Mouse (Mus musculus) naive thymus-derived CD4-positive, alpha-beta T cell, adult 2 months (primary cell): ENCODE measurements around the gene Rpl27a.

Experiments used
- DNase-seq: peaks from one replicate; pipeline ENCODE4 v3.0.0-alpha.2; 2011; ENCODE audit warnings: low read depth

Gene Rpl27a

DNA sequence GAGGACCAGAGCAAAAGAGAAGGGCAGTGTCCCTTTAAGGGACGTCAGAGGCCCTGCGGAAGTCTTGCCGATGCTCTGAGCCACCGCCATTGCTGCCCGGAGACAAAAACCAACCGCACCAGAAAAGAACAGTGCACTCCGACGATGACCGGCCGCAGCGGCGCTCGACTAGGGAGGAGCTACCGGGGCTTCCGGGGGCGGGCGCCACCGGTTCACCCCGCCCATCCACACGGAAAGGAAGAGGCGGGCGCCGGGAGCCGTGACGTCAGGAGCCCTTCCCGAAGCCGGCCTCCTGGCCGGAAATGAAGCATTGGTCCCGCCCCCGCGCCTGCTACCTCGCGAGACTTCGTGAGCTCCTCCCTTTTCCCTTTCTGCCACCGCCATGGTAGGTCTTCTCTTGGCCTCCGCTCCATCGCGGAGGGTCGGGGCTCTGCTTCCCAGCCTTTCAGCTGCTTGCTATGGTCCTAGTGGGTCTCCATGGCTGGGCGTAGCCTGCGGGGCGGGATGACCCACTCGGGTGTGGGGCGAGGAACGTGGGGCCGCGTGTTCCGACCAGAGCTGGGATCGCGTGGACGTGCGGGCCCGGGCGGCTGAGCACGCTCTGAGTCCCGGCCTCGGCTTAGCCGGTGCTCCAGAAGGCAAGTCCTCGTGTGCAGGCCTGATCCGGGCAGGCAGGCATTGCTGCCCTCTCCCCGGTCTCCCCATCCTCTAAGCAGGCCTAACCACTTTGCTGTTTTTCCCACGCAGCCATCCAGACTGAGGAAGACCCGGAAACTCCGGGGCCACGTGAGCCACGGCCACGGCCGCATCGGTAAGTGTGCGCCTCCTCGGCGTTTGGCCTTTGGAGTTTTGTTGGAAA is at the start of gene Rpl27a:
Rpl27a (plus strand) TSS at position 310 of the 859 bp plus-strand sequence.
- peak; percentile 99 for DNase-seq

DNA sequence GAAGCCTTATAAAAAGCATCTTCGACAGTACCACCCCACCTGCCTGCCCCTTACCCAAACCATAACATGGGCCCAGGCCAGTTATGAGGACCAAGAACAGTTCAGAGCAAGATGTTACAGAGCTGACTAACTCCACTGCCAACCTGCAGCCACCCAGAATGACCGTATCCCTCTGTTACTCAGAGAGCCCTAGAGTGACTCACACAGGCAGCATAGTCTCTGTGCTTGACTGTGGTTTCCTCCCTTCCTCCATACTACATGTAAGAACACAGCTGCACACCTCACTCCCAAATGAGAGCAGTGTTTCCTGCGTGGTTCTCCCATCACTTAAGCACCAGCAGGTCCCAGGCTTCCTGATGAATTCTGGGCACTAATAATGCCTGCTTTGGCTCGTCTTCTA is 48.2 kb upstream of the Rpl27a start:
- DNase-seq = no peak

DNA sequence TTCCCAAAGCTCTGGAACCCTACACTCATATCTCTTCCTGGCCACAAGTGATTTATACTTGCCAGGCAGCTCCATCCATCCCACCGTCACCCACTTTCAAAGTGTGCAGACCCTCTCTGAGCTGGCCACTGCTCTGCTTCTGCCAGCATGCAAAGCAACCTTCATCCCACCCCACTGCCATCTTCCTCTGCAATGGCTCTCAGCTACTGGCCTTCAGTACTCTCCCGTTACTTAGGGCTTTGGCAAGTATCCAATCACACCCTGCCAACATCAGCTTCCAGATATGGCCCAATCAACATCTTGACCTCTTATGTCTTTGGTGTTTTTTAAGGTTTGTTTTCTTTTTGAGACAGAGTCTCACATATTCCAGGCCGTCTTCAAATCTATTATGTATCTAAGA is 41.0 kb upstream of the Rpl27a start:
- no peak for DNase-seq

DNA sequence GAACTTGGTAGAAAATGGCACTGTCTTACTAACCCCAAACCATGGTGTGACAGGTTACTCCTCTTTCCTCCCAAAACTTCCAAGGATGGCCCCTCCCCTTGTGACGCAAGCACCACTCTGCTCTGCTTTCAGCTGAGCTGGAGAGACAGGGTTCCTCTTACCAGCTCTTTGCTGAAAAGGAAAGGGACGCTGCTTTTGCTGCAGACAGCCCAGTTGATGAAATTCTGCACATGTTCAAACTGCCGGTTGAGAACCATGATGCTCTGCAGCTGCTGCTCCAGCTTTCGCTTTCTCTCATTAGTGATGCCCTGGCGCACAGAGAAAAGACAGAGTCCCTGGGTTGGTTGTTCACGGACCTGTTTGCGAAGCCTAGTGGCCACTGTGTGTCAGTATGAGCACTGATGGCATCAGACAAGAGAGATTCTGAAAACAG is 38.2 kb upstream of the Rpl27a start:
- DNase-seq = no peak

DNA sequence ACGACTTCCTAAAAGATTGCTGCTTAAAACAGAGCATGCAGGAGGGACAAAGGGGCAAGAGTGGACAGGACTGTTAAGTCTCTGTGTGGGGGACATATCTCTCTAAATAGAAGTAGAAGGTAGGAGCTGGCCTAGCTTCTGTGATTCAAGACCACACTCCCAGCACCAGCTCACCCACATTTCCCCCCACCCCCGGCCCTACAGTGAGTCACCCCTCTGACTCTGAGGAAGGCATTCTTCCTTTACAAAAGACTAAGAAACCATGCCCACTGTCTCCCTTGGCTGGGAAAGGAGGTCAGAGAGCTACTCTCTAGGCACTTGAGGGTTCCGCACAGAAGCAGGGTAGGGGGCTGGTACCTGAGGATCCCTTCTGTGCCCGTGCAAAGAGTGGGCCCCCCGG is 34.7 kb upstream of the Rpl27a start:
- no peak for DNase-seq

DNA sequence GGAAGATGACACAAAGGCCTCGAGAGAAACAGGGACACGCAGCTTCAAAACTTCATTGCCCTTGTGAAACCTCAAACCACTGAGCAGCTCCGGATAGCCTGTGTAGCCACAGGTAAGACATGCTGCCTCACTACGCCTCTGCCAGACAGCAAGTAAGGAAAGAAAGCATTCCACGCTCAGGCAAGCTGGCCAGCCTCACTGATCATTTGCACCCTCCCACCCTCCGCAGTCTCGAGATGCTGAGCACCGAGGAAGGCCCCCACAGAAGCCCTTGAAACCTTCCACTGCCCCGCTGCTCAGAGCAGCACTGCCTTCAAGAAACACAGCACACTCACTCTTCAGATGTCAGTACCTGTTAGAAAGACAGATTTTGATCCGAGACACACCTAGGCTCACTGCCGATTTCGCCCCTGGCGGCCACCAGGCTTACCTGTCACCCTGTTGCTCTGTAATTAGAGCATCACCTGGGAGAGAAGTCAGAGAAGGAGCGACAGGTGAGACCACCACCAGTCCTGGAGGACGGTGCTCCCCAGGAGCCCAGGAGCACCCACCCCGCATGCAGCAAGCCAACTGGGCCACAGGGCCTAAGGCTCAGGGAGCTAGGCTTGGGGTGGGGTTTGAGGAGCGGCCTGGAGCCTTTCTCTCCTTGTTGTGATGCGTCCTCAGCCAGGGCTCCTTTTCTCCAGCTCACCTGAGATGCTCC is 26.2 kb upstream of the Rpl27a start:
- no peak for DNase-seq

DNA sequence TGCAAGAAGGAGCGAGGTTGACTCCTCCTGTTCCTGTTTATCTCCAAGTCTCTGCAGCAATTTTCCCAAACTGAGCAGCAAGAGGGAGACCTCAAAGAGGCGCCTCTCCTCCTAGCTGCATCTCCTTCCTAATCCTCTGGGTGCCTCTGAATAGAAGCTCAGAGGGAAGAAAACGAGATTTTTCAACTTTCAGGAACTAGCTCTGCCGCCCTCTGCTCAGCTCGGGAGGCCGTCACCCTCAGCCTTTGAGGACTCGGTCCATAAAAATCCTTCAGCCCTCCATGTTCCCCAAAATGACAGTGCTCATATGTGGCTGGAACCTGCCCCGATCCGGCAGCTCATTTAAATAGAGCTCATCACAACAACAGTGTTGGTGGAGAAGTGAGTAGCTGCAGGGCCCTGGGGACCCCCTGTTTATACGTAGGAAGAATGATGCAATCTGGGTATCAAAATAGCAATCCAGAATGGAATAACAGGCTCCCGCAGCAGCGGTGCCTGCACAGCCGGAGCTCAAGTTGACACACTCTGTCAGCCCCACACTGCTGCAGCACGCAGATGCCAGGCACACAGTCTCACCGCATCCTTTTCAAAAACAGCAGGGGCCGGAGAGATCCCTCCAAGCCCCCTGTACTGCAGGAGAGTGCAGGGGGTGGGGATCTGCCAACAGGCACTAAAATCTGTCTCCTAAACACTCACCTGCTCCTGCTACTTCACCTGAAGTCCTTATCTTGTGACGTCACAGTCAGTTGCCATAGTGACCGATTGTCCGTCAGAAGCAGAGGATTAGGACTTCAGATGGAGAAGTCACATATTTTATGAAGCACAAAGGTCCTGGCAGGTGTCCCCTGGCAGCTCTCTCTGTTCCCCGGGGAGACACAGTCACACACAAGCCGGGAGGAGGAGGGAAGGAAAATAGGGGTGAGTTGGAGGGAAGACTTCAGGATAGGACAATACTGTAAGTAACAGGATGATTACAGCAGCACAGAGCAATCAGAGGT is 25.3 kb upstream of the Rpl27a start:
- no peak for DNase-seq

DNA sequence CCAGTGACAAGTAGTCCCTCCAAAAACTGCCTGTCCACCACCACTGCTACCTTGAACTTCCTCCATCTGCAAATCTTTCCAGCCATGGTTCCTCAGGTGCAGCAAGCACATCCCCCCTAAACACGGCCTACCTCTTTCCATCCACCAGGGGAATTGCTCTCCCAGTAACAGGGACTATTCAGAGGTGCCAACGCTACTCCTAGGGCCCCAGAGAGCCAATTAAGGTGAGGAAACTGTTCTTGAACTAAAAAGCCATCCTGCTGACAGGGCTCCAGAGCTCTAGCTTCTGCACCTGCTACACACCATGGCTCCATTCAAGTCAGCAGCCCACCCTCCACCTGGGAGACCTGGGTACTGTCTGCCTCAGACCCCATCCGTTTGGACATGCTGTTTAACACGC is 21.4 kb upstream of the Rpl27a start:
- no peak for DNase-seq

DNA sequence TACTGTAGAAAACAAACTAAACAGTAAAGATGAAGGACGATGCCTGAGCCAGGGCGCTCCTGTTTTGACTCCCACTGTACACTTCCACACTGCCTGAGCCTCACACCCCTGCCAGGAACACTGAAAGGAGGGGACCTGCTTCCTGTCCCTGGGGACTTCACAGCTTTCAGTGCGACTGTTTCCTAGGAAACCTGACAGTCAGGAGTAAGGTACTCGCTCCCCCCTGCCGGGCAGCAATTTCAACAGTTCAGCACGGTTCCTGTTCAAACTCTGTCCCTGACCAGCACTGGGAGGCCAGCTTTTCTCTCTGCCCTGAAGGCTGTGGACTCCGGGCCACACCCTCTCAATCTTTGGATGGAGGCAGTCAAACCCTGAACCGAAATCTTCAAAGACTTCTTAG is 11.8 kb upstream of the Rpl27a start:
- DNase-seq = no peak

DNA sequence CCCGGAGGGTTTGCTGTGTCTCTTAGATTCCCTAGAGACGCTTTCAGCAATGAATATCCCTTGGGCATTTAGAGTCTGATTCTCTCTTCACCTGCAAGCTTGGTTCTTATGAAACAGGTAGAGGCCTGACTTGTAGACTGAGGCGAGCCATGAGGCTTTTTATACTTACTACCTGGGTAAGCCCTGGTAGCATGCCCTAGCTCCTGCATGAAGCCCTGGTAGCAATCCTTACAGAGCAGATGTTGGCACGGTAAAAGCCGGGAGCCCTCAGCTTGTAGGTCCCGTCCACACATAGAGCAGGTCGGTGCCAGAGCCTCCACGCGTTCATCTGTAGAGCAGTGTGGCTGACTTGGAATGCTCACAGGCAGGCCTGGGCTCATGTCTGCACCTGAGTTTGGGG is 11.4 kb upstream of the Rpl27a start:
- DNase-seq = no peak

DNA sequence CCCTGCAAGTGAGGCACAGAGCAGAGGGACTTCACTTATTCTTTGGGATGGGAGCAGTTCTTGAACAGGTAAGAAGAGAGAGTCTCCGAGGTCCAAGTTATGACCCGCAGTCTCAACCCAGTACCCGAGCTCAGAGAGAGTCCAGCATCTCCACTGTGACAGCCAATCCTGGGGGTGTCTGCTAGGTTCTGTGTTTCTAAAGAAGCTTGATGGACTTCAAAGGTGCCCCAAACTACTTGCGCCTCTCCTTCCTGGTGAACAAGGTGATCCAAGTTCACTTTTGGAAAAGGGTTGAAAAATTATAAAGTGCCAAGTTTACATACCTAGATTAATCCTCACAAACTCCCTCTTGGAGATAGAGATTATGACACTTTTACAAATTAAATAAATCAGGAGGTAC is 10.9 kb upstream of the Rpl27a start, which contains the start of gene Trim66:
Trim66 (minus strand) TSS at position 101 of the 400 bp plus-strand sequence.
- no peak for DNase-seq

DNA sequence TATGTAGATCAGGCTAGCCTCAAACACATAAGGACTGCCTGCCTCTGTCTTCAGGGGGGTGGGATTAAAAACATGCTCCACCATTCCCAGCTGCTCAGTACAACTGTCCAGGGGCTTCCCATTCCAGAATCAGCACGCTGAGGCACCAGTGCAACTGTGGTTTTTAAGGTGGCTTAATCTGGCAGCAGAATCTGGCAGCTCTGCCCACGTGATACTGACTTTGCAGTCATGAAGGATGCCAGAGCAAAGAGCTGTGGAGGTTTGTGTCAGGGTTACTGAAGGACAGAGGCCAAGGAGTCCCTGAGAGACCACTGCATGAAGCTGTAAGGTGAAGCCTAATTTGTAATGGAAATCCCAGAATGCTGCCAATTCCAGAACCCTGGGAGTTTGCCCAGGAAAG is 8.1 kb upstream of the Rpl27a start:
- DNase-seq = no peak

DNA sequence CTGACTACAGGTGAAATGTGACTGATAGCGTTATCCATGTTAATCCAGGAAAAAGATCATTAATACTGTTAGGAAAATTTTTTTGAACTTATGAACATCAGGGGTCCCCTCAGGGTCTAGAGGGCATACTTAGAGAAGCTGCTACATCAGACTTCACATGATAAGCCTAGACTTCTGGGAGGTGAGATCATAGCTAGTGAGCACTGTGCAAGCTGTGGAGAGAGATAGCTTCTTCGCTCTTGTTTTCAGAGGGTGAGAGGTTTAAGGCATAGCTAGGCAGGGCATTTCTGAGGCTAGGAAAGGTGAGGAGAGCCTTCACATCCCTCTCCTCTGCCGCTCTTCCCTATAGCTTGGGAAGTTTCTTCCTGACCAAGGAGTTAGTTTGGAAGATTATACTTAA is 7.1 kb upstream of the Rpl27a start:
- no peak for DNase-seq

DNA sequence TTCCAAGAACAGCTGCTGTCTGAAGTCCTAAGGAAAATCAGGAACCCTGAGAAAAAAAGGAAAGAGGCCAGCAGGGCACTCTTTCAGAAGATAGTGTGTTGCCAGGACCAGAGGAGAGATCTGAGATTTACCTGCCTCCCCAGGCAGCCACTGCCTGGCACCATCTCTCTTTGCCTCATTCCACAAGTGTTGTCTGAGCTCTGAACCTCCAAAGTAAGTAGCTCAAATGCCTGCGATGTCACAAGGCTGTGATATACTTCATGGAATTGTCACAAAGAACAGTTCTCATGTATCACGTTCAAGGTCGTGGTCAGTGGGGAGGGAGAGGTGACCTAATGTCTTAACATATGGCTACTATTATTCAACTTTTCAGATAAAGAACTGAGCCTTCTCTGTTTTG is 2.4 kb upstream of the Rpl27a start:
- DNase-seq = no peak

DNA sequence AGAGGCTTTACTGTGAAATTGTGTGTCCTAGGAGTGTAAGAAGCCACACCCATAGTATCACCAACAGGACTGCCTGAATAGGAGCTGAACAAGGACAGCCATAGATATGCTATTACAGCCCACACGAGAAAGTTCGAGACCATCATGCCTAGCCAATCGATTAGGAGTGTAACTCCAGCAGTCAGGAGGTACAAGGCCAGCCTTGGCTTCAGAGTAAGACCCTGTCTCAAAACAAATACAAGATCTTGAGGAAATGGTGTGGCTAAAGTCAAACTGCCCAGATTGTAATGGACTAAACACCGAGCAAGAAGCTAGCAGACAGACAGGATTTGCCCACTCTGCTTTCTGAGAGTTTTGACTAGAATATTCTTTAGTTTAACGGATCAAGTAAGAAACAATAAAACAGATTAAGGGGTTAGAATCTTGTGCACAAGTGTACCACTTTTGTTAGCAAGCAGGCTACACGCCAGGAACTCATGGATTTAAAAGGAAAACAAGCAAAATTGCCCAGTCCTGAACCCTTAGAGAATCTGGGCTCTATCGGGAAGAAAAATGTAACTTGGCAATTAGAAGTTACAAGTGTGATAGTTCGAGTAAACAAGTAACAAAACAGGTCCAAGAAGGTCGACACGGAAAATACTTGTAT is 788 bp upstream of the Rpl27a start:
- no peak for DNase-seq

DNA sequence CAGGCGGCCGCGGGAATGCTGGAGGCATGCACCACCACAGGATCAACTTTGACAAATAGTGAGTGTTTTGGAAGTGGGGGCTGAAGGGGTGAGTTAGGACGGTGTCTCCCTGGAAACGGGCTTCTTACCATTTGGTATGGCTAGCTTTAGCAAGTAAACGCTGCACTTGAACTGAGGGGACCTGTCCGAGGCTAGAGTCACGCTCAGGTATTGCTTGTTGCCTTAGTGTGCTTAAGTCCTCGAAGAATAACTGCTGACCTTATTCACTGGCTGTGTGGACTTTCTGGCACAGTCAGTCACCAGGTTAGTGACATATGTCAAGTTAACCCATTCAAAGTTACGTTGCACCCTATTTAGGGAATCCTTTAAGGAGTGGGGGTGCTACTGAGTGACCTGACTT is 989 bp downstream of the Rpl27a start:
- DNase-seq = peak; percentile 29

DNA sequence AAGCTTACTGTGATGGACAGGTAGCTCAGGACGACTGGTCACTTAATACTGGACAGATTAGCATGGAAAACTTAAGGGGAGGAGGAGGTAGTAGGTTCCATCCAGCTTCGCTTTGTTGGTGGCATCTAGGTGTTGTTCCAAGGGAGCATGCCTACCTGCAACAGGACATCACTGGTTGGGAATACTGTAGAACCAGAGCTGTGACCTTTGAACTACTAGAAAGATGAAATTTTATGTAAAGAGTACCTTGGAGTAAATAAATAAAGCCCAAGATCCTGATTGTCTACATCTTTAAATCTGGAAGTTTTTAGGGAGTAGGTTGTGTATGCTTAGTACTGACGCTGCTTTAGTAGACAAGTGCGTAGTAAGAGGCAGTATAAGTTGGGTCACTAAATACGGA is 3.1 kb downstream of the Rpl27a start:
- no peak for DNase-seq

DNA sequence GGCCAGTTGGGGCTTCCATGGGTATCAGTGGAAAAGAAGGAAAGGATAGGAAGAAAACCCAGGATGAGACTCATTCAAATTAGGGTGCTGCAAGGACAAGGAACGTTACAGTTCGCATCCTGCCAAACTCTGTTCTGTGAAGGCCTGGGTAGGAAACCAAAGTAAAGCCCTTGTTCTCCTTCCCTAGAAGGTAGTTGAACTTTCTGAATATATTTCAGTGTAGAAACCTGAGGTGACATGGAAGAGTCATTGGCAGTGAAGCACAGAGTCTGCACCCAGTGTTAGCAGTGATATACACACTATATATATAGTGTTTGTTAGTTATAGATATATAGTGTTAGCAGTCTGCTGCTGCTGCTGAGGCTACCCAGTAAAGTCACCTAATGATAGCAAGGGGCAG is 4.4 kb downstream of the Rpl27a start:
- no peak for DNase-seq

DNA sequence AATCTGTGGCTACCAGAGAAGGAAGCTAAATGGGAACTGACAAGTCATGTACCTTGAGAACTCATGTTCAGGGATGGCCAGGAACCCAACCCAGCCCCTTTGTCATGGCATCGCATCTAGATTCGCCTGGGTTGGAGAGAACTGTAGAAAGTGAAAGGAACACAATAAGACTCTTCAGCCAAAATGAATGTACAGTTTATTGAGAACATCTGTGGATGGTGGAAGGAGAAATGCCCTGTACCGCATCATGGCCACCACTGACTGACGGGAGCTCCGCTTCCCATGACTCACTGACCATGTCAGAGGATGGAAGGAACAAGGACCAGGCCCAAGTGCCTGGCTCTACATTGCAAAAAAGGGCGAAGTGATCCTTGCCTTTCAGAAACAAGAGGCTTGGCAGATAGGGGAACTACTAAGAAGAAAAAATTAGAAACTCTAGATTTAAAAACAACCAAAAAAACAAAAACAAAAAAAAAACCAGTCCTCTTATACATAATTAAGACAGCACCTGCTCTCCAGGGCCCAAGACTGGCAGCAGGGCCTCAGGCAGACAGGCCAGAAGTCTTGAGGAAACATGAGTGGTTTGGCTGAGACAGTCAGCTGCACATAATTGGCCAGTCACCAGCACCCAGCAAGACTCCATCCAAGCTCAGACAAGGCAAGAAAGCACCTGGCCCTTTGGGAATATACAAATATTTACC is 4.9 kb downstream of the Rpl27a start:
- DNase-seq = no peak

DNA sequence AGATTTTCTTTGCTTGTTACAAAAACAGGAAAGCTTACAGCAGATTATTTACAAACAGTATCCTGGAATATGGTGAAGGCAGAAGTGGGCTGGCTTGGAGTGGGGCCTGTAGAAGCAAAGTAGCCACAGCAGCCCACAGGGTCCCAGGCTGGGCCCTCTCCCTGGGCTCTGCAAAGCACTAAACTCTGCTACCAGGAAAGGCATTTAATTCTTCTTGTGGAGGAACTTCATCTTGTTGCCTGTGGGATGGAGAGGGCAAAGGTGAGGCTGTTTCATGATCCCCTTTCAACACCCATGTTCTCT is 5.4 kb downstream of the Rpl27a start:
- DNase-seq = no peak

DNA sequence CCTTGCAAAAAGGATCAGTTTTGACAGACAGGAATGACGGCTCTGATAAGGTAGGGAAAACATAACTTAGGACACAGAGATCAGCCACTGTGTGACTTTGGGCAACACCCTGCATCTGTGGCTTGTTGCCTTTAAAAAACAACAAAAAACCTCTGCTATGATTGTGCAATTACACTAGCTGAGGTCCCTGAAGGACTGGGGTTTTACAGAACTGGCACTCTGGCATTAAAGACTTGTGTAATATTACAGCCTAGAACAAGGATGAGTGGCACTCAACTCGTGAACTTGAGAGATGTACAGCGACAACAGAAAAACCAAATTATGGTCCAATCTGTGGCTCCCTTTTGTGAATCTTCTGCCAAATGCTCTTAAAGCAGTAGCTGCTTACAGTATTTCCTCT is 5.8 kb downstream of the Rpl27a start:
- DNase-seq = no peak
